Mouse (Mus musculus): ENCODE results near the gene Nab1.
"Not testable (repeated sequence)": the region's sequence is repeated elsewhere in the genome, so short reads cannot be mapped to it uniquely, and the experiment has no call there.

Gene Nab1

GRCm38 (mm10) chr1:52500314-52500981, at the start of gene Nab1:
Gene Nab1, minus strand, starts transcription at chr1:52500679.
- DNase-seq (ENCODE audit: low spot score) = peak; percentile 68

GRCm38 (mm10) chr1:52547451-52547850, 47.0 kb upstream of the Nab1 start:
- DNase-seq (ENCODE audit: low spot score) = no peak

GRCm38 (mm10) chr1:52546796-52547195, 46.3 kb upstream of the Nab1 start:
- no peak for DNase-seq (ENCODE audit: low spot score)

- not testable (repeated sequence) for DNase-seq (ENCODE audit: low spot score)
These were observed 39.6 kb upstream of the Nab1 start for GRCm38 (mm10) chr1:52540124-52540523.

GRCm38 (mm10) chr1:52529933-52530332, 29.5 kb upstream of the Nab1 start:
- no peak for DNase-seq (ENCODE audit: low spot score)

- no peak for DNase-seq (ENCODE audit: low spot score)
These were observed 27.2 kb upstream of the Nab1 start for GRCm38 (mm10) chr1:52527656-52528055.

- DNase-seq (ENCODE audit: low spot score) = no peak
These were observed 26.8 kb upstream of the Nab1 start for GRCm38 (mm10) chr1:52527252-52527651.

- no peak for DNase-seq (ENCODE audit: low spot score)
These were observed 24.2 kb upstream of the Nab1 start for GRCm38 (mm10) chr1:52524663-52525062.

- no peak for DNase-seq (ENCODE audit: low spot score)
These were observed 23.7 kb upstream of the Nab1 start for GRCm38 (mm10) chr1:52524150-52524549.

GRCm38 (mm10) chr1:52521436-52521993, 21.0 kb upstream of the Nab1 start:
- DNase-seq (ENCODE audit: low spot score) = no peak

- no peak for DNase-seq (ENCODE audit: low spot score)
These were observed 19.7 kb upstream of the Nab1 start for GRCm38 (mm10) chr1:52520131-52520530.

- DNase-seq (ENCODE audit: low spot score) = no peak
These were observed 14.8 kb upstream of the Nab1 start for GRCm38 (mm10) chr1:52515249-52515648.

GRCm38 (mm10) chr1:52511788-52512425, 11.4 kb upstream of the Nab1 start:
- DNase-seq (ENCODE audit: low spot score) = no peak

- no peak for DNase-seq (ENCODE audit: low spot score)
These were observed 5.7 kb upstream of the Nab1 start for GRCm38 (mm10) chr1:52506211-52506610.

GRCm38 (mm10) chr1:52502296-52502695, 1.8 kb upstream of the Nab1 start:
- DNase-seq (ENCODE audit: low spot score) = no peak

GRCm38 (mm10) chr1:52501688-52502133, 1.2 kb upstream of the Nab1 start:
- no peak for DNase-seq (ENCODE audit: low spot score)

GRCm38 (mm10) chr1:52501090-52501489, 611 bp upstream of the Nab1 start:
- DNase-seq (ENCODE audit: low spot score) = no peak

- peak; percentile 29 for DNase-seq (ENCODE audit: low spot score)
These were observed 722 bp downstream of the Nab1 start for GRCm38 (mm10) chr1:52499601-52500313.

GRCm38 (mm10) chr1:52498786-52499450, 1.6 kb downstream of the Nab1 start:
- no peak for DNase-seq (ENCODE audit: low spot score)

- no peak for DNase-seq (ENCODE audit: low spot score)
These were observed 10.8 kb downstream of the Nab1 start for GRCm38 (mm10) chr1:52489538-52490181.

- DNase-seq (ENCODE audit: low spot score) = no peak
These were observed 15.5 kb downstream of the Nab1 start for GRCm38 (mm10) chr1:52484980-52485379.

GRCm38 (mm10) chr1:52474291-52474690, 26.2 kb downstream of the Nab1 start:
- DNase-seq (ENCODE audit: low spot score) = no peak
